Mouse (Mus musculus) olfactory bulb, adult 2 months (tissue): Measurements from ENCODE around the gene Inhba. TPM values are rescaled to one million over a fixed set of nuclear protein-coding genes. Genes with fewer than 3 reads are reported as not detected.

Experiments
- H3K27ac ChIP-seq: fragments of 200-500 bp; 2 replicates; pipeline ENCODE4 v1.5.1; 2012; ENCODE audit warnings: low read depth, low read length; ENCODE audit not compliant: insufficient read depth
- H3K4me1 ChIP-seq: fragments of 200-500 bp; 2 replicates; pipeline ENCODE4 v1.6.1; 2012; ENCODE audit warnings: low read length; ENCODE audit not compliant: control insufficient read depth, insufficient read depth
- H3K4me3 ChIP-seq: fragments of 200-500 bp; 2 replicates; pipeline ENCODE4 v1.5.1; 2012; ENCODE audit warnings: mild to moderate bottlenecking, low read depth, low read length, moderate library complexity; ENCODE audit not compliant: insufficient read depth
- CTCF ChIP-seq: fragments of 200-500 bp; IDR thresholded peaks from 2 replicates; pipeline ENCODE4 v1.5.1; 2012; ENCODE audit warnings: low read depth, mild to moderate bottlenecking, low read length, moderate library complexity; ENCODE audit not compliant: insufficient read depth
- POLR2A ChIP-seq: fragments of 200-500 bp; IDR thresholded peaks from 2 replicates; pipeline ENCODE4 v1.6.1; 2012; ENCODE audit warnings: mild to moderate bottlenecking, low read depth, low read length, moderate library complexity; ENCODE audit not compliant: insufficient read depth
- WGBS: fragments of 180-500 bp; shearing (Covaris S2); methylation state at CpG from one replicate; pipeline ENCODE4 v1.1.7; 2018; 5-methylcytosine and 5-hydroxymethylcytosine counted together
- polyA plus RNA-seq: library from polyadenylated mRNA; stranded (reverse); fragments of >200 nt; gene quantifications from 2 replicates; pipeline ENCODE4 v1.2.4, GENCODE M21; 2012; ENCODE audit warnings: low replicate concordance; ENCODE audit not compliant: missing spikeins, insufficient read depth, insufficient read length

The Inhba gene
- polyA plus RNA-seq, 1 experiment, result not detected

DNA sequence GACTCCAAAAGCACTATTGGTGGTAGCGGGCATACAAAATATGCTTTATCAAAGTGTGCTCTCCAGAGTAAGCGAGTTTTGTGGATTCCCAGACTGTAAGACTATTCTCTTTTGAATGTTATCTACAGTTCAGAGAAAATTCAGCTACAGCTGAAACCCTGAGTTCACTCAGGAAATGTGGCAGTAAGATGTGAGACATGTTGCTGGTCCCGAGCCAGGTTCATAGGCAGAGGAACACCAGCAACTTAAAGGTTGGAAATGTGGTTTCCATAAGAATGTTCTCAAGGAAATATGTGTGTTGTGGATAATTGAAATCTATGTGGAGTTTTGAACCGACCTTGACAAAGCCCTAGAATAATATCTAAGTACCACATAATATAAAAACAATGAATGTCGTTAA is 65.6 kb downstream of the Inhba start:
- Histone ChIP-seq H3K4me1 (no peaks in the 10 kb centered on the region), H3K27ac (no peak overlapping the region), H3K4me3 (no peak overlapping the region)
- TF ChIP-seq POLR2A, result no peak
- TF ChIP-seq CTCF, result no peak
- WGBS, result 88% methylated on average over 5 of the region's 5 CpGs

DNA sequence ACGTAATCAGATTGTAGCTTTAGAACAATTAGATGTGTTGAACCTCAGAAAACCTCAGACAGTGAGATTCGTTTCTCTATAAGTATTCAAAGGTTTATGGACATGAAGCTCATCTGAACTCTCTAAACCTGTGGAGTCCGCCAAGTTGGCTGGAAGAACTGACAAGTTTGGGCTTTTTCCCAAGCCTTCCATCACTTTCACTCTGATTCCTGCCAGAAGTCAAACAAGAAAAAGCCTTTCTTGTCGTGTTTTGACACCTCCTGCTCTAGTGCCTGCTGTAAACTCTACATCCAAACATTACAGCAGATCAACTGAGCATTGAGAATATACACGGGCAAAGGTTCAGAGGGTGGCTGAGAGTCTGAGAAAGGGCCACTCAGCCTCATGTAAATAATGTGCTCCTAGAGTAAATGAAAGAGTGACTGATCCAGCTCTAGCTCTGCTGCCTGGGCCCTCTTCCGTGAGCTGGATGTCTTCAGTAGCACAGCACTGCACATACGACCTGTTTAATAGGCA is 66.6 kb downstream of the Inhba start:
- 70% methylated on average over 7 of the region's 7 CpGs for WGBS
- TF ChIP-seq CTCF, result no peak
- no peak for TF ChIP-seq POLR2A
- no peak overlapping the region for H3K27ac ChIP-seq
- no peak overlapping the region for H3K4me3 ChIP-seq
- H3K4me1 ChIP-seq, result no peaks in the 10 kb centered on the region

DNA sequence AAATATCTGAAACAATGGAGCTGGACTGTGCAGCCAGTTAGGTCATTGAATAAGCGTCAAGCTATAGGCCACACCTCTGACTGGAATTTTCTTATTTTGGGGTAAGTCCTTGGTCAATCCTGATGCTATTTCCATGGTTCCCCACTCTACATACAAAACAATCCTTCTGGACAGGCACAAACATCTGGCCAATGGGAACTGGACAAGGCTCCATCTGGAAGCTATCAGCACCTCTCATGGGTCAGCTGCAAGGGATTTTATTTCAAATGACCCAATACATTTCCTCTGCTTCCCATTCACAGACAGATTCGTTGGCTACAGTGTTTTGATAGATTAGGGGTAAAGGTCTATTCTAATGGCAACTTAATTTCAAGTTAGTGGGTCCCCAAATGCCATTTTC is 68.6 kb downstream of the Inhba start:
- H3K4me3 ChIP-seq, result no peak overlapping the region
- no peak overlapping the region for H3K27ac ChIP-seq
- no peak for TF ChIP-seq POLR2A
- H3K4me1 ChIP-seq, result no peaks in the 10 kb centered on the region
- 63% methylated on average over 2 of the region's 2 CpGs for WGBS
